Mouse (Mus musculus): ENCODE measurements around the gene Kcnk3. TPM values are rescaled to one million over a fixed set of nuclear protein-coding genes. Genes with fewer than 3 reads are reported as not detected.

Kcnk3 gene
- total RNA-seq, 4 experiments from 2014 or later, result 0.17 to 1.2 (median 0.39) TPM

DNA sequence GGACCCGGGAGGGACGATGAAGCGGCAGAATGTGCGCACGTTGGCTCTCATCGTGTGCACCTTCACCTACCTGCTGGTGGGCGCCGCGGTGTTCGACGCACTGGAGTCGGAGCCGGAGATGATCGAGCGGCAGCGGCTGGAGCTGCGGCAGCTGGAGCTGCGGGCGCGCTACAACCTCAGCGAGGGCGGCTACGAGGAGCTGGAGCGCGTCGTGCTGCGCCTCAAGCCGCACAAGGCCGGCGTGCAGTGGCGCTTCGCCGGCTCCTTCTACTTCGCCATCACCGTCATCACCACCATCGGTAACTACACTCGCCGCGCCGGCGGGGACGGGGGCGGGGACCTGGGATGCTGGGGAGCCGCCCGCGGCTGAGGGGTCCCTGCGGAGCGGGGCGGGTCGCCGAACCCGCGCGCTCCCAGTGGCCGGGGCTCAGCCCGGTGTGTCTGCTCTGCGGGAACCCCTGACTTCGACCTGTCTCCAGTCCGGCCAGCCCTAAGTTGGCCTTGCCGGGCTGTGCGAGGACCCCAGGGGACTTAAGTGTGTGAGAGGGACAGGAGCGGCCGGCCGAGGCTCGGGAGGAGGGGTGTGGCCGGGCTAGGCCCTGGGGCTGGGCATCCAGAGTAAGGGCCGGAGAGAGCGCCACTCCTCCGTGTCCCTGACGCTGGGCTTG, 465 bp downstream of the Kcnk3 start:
- no peak for DNase-seq (ENCODE audit: low spot score in 2 of 2)

- DNase-seq (ENCODE audit: low spot score in 2 of 2), result no peak
Measured at GRCm38 (mm10) chr5:30589069-30589468, 1.1 kb downstream of the Kcnk3 start.

- DNase-seq (ENCODE audit: low spot score in 2 of 2), result no peak
Measured at GRCm38 (mm10) chr5:30589546-30589945, 1.6 kb downstream of the Kcnk3 start.

GRCm38 (mm10) chr5:30590231-30590630, 2.3 kb downstream of the Kcnk3 start:
- no peak for DNase-seq (ENCODE audit: low spot score in 2 of 2)

DNA sequence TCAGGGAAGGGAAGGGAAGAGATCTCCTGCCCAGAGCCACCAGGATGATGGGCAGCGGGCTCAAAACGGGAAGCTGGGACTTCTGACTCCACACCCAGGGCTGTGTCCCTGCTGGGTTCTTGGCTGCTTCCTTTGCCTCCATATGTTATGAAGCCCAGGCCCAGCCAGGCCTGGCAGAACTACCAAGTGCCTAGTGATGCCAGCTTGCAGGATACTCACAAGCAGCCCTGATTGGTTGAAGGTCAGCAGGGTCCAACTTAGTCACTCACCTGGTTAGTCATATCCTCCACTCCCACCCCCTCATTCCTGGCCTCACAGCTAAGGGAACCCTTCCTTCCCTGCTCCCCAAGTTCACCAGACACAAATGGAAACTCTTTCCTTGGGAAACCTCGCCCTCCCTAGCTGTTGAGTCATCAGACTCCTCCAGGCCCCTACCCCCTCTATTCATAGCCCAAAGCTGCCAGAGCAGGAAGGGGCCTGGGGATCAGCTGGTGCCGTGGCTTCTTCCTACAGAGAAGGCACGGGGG, 3.3 kb downstream of the Kcnk3 start:
- no peak for DNase-seq (ENCODE audit: low spot score in 2 of 2)

GRCm38 (mm10) chr5:30591786-30592185, 3.8 kb downstream of the Kcnk3 start:
- DNase-seq (ENCODE audit: low spot score in 2 of 2), result no peak

- no peak for DNase-seq (ENCODE audit: low spot score in 2 of 2)
Measured at GRCm38 (mm10) chr5:30592279-30592980, 4.5 kb downstream of the Kcnk3 start.

GRCm38 (mm10) chr5:30593360-30593759, 5.4 kb downstream of the Kcnk3 start:
- DNase-seq (ENCODE audit: low spot score in 2 of 2), result no peak

- DNase-seq (ENCODE audit: low spot score in 2 of 2), result no peak
Measured at GRCm38 (mm10) chr5:30593811-30594504, 6.0 kb downstream of the Kcnk3 start.

GRCm38 (mm10) chr5:30594953-30595560, 7.1 kb downstream of the Kcnk3 start:
- no peak for DNase-seq (ENCODE audit: low spot score in 2 of 2)

GRCm38 (mm10) chr5:30601397-30601796, 13.4 kb downstream of the Kcnk3 start:
- no peak for DNase-seq (ENCODE audit: low spot score in 2 of 2)

DNA sequence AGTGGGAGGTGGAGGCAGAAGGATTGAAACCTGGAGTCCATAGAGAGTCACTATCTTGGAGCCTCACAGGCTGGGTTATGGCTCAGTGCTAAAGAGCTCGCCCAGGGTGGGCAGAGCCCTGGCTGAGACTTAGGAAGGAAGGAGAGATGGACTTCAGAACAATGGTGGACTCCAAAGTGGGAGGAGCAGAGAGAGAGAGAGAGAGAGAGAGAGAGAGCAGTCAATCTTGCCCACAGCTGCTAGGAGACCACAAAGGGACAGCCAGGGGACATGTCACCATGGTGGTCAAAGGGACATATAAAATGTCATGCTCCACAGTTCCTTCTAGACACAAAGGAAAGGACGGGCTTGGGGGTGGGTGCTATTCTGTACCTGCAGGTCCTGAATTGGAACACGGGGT, 15.3 kb downstream of the Kcnk3 start:
- DNase-seq (ENCODE audit: low spot score in 2 of 2), result no peak

GRCm38 (mm10) chr5:30603926-30604325, 16.0 kb downstream of the Kcnk3 start:
- no peak for DNase-seq (ENCODE audit: low spot score in 2 of 2)

- DNase-seq (ENCODE audit: low spot score in 2 of 2), result no peak
Measured at GRCm38 (mm10) chr5:30604769-30605188, 16.8 kb downstream of the Kcnk3 start.

- no peak for DNase-seq (ENCODE audit: low spot score in 2 of 2)
Measured at GRCm38 (mm10) chr5:30605649-30606048, 17.7 kb downstream of the Kcnk3 start.

GRCm38 (mm10) chr5:30606424-30607073, 18.6 kb downstream of the Kcnk3 start:
- DNase-seq (ENCODE audit: low spot score in 2 of 2), result peak; percentile 71 to 82

DNA sequence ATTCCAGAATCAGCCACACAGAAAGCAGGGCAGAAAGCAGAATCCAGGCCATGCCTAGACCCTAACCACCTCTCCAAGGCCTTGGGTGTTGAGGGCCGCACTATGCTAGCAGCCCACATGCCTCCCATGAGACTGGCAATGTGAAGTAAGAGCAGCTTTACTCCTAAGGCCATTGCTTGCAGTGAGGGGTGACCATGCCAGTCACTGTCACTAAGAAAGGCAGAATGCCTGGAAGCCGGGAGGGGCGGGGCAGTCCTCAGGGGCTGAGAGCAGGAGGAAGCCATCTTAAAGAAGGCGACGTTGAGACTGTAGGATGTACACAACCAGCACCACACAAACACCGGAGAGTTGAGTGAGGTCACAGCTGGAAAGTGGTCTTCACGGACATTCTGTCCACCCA, 21.1 kb downstream of the Kcnk3 start:
- DNase-seq (ENCODE audit: low spot score in 2 of 2), result no peak

DNA sequence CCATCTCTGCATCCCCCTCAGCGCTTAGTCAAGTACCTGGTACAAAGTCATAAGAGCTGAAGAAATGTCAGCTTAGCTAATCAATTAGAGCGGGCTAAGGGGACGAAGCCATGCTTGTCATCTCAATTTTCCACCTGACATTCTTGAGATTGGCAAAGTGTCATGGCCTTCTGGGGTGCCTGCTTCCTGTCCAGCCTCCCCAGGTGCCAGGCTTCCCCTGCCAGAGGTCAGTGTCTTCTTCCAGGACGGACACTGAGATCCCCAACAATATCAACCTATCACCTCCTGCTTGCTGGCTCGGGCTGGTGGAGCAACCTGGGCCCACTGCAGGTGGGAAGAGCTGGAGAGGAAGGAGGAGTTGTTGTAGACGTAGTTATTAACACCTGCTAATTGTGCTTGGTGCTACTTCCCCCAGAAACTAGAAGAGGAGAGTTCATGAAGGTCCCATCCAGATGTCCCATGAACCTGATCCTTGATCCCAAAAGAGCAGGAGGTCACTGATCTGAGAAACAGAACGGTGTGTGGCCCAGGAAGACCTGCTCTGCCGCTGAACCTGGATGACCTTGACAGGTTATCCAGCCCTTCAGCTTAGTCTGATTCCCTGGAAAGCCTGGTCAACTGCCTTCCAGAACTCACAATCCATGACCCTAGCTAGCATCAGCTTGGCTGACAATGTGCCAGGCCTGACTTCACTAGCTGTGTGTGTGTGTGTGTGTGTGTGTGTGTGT, 22.1 kb downstream of the Kcnk3 start:
- no peak for DNase-seq (ENCODE audit: low spot score in 2 of 2)

DNA sequence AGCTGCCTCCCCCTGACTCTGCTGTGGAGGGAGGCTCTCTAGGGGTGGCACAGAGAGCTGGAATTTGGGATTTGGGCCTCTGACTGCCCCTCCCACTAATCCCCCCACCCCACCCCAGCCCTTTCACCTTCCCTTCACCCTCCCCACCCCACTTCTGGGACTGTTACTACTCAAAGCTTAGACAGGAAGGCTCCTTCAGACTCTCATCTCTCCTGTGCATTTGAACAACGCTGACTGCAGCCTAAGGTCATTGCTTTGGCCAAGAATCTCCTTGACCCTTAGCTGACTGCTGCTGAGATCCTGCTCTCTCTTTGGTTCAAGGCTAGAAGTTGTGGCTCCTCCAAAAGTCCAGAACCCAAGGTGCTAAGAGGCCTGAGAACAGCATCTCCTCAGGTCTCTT, 23.1 kb downstream of the Kcnk3 start:
- DNase-seq (ENCODE audit: low spot score in 2 of 2), result no peak

DNA sequence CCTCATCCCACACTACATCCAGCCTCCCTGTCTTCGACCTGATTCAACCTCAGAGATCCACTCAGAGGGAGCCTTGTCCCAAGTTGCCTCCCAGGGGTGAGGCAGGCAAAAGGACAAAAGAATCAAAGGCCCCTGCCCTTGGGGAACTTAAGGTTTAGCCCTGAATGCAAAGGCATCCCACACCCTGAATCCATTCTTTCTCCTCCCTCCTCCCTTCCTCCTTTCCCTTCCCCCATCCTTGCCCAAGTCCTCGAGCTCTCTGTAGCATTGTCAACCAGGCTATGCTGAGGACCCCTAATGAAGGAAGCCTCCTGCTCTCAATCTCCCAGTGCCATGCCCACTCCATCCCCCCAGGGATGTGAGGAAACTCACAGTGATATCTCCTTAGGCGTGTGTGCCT, 23.7 kb downstream of the Kcnk3 start:
- no peak for DNase-seq (ENCODE audit: low spot score in 2 of 2)

- no peak for DNase-seq (ENCODE audit: low spot score in 2 of 2)
Measured at GRCm38 (mm10) chr5:30612575-30612974, 24.6 kb downstream of the Kcnk3 start.
